Mouse (Mus musculus) erythroblast, embryonic 14.5 days (primary cell): ENCODE results near the gene Gm960. TPM values are rescaled to one million over a fixed set of nuclear protein-coding genes. Genes with fewer than 3 reads are reported as not detected.
A peak's percentile ranks its signal among the peaks of the same experiment; 100 is the strongest.

Experiments used
- H3K27me3 ChIP-seq: 2 replicates; pipeline ENCODE4 v1.6.1; 2012; ENCODE audit warnings: inconsistent platforms; ENCODE audit not compliant: control insufficient read depth
- H3K36me3 ChIP-seq: 2 replicates; pipeline ENCODE4 v1.6.1; 2012; ENCODE audit warnings: mild to moderate bottlenecking, inconsistent platforms; ENCODE audit not compliant: control insufficient read depth
- H3K4me1 ChIP-seq: 2 replicates; pipeline ENCODE4 v1.6.1; 2012; ENCODE audit warnings: inconsistent platforms; ENCODE audit not compliant: control insufficient read depth
- H3K4me3 ChIP-seq: replicated peaks from 2 replicates; pipeline ENCODE3; 2012; ENCODE audit warnings: moderate library complexity, mild to moderate bottlenecking, inconsistent platforms
- H3K9me3 ChIP-seq: 2 replicates; pipeline ENCODE4 v1.6.1; 2012; ENCODE audit warnings: low read length, inconsistent platforms, mixed read lengths; ENCODE audit not compliant: control insufficient read depth
- GATA1 ChIP-seq: IDR thresholded peaks from 2 replicates; pipeline ENCODE4 v1.6.1; 2012; ENCODE audit warnings: low read length, inconsistent platforms, mixed read lengths
- TAL1 ChIP-seq: IDR thresholded peaks from 3 replicates; pipeline ENCODE4 v1.6.1; 2012; ENCODE audit warnings: low read length, inconsistent platforms, mixed read lengths
- polyA plus RNA-seq: library from polyadenylated mRNA; stranded (reverse); fragments of >175 nt; gene quantifications from 2 replicates; pipeline ENCODE4 v1.2.3, GENCODE M21; 2012

Gene Gm960
- polyA plus RNA-seq, 1 experiment = 0.18 TPM

- no peak overlapping the region for H3K4me3 ChIP-seq
- H3K4me1 ChIP-seq = peaks cover 39% of the 10 kb centered on the region
- no peak for TF ChIP-seq GATA1
- no peak for TF ChIP-seq TAL1
- H3K36me3 ChIP-seq = peaks cover 73% of the 10 kb centered on the region
- peaks cover 32% of the 10 kb centered on the region for H3K27me3 ChIP-seq
- no peaks in the 10 kb centered on the region for H3K9me3 ChIP-seq
These were observed 79.0 kb downstream of the Gm960 start for GRCm38 (mm10) chr19:4619461-4619860.

GRCm38 (mm10) chr19:4618183-4618582 is 80.3 kb downstream of the Gm960 start:
- no peaks in the 10 kb centered on the region for H3K9me3 ChIP-seq
- peaks cover 32% of the 10 kb centered on the region for H3K4me1 ChIP-seq
- H3K4me3 ChIP-seq = no peak overlapping the region
- peaks cover 72% of the 10 kb centered on the region for H3K36me3 ChIP-seq
- TF ChIP-seq GATA1 (no peak), TAL1 (no peak)
- peaks cover 41% of the 10 kb centered on the region for H3K27me3 ChIP-seq

GRCm38 (mm10) chr19:4616546-4616945 is 81.9 kb downstream of the Gm960 start:
- H3K36me3 ChIP-seq = peaks cover 72% of the 10 kb centered on the region
- H3K9me3 ChIP-seq = no peaks in the 10 kb centered on the region
- H3K4me1 ChIP-seq = peaks cover 35% of the 10 kb centered on the region
- H3K27me3 ChIP-seq = peaks cover 41% of the 10 kb centered on the region
- H3K4me3 ChIP-seq = no peak overlapping the region
- TF ChIP-seq GATA1 (no peak), TAL1 (no peak)

GRCm38 (mm10) chr19:4615151-4616093 is 83.0 kb downstream of the Gm960 start, which contains the start of gene Lrfn4:
Gene Lrfn4 (minus strand): TSS chr19:4615667.
- Histone ChIP-seq H3K4me3 (peak within 1 kb of the TSS; percentile 67), H3K9me3 (no peaks in the 10 kb centered on the region), H3K4me1 (peaks cover 35% of the 10 kb centered on the region), H3K36me3 (peaks cover 72% of the 10 kb centered on the region), H3K27me3 (peaks cover 41% of the 10 kb centered on the region)
- TF ChIP-seq GATA1 = no peak
- no peak for TF ChIP-seq TAL1

- peaks cover 72% of the 10 kb centered on the region for H3K36me3 ChIP-seq
- TF ChIP-seq GATA1 (no peak), TAL1 (no peak)
- H3K9me3 ChIP-seq = no peaks in the 10 kb centered on the region
- H3K27me3 ChIP-seq = peaks cover 41% of the 10 kb centered on the region
- peaks cover 35% of the 10 kb centered on the region for H3K4me1 ChIP-seq
- peak overlapping the region; percentile 67 for H3K4me3 ChIP-seq
These were observed 83.9 kb downstream of the Gm960 start for GRCm38 (mm10) chr19:4614305-4615150.

- no peak for TF ChIP-seq GATA1
- no peak for TF ChIP-seq TAL1
- Histone ChIP-seq H3K4me3 (no peak overlapping the region), H3K27me3 (peaks cover 41% of the 10 kb centered on the region), H3K4me1 (peaks cover 35% of the 10 kb centered on the region), H3K9me3 (no peaks in the 10 kb centered on the region), H3K36me3 (peaks cover 70% of the 10 kb centered on the region)
These were observed 84.8 kb downstream of the Gm960 start for GRCm38 (mm10) chr19:4613464-4614304.

GRCm38 (mm10) chr19:4612181-4612961 is 86.1 kb downstream of the Gm960 start:
- Histone ChIP-seq H3K4me3 (no peak overlapping the region), H3K36me3 (peaks cover 69% of the 10 kb centered on the region), H3K4me1 (peaks cover 33% of the 10 kb centered on the region), H3K27me3 (peaks cover 37% of the 10 kb centered on the region), H3K9me3 (no peaks in the 10 kb centered on the region)
- TF ChIP-seq GATA1 = no peak
- no peak for TF ChIP-seq TAL1

GRCm38 (mm10) chr19:4610109-4610508 is 88.4 kb downstream of the Gm960 start:
- peaks cover 76% of the 10 kb centered on the region for H3K36me3 ChIP-seq
- H3K27me3 ChIP-seq = peaks cover 15% of the 10 kb centered on the region
- H3K4me3 ChIP-seq = no peak overlapping the region
- peaks cover 18% of the 10 kb centered on the region for H3K4me1 ChIP-seq
- no peak for TF ChIP-seq TAL1
- no peak for TF ChIP-seq GATA1
- no peaks in the 10 kb centered on the region for H3K9me3 ChIP-seq
